Mouse (Mus musculus) mouse embryonic stem cell (cell line): Measurements from ENCODE around the gene Nr1h2.

Source experiments
- in situ Hi-C, 2 experiments: fragments of 300-500 bp; cut with MboI; formaldehyde crosslinking; loops; 1 replicate in 1 of 2; 3 replicates in 1 of 2; pipeline ENCODE4 v1.14.3; 2019 to 2020; ENCODE audit warnings: low sequenced_read_pairs in 2 of 2, low pct_unique_long_range_greater_than_20kb in 1 of 2, mixed read lengths in 1 of 2; ENCODE audit not compliant: unreplicated experiment in 1 of 2

Gene Nr1h2

GRCm38 (mm10) chr7:44523056-44523455 is 30.7 kb downstream of the Nr1h2 start:
- in situ Hi-C loops = no loop called here

- in situ Hi-C loops = no loop called here
Observed at GRCm38 (mm10) chr7:44521710-44522109, 32.0 kb downstream of the Nr1h2 start.

GRCm38 (mm10) chr7:44520990-44521389 is 32.8 kb downstream of the Nr1h2 start:
- in situ Hi-C loops = no loop called here

GRCm38 (mm10) chr7:44519240-44519913 is 34.4 kb downstream of the Nr1h2 start:
- in situ Hi-C loops = loop anchor here in 1 of 2 experiments (5.0 kb wide), 1 partner anchor 43 kb away; no protein-coding TSS in a partner anchor

GRCm38 (mm10) chr7:44507491-44507890 is 46.3 kb downstream of the Nr1h2 start:
- in situ Hi-C loops = loop anchor here in 1 of 2 experiments (5.0 kb wide), 1 partner anchor 135 kb away; no protein-coding TSS in a partner anchor

GRCm38 (mm10) chr7:44501563-44502115 is 52.1 kb downstream of the Nr1h2 start:
- in situ Hi-C loops = no loop called here

- in situ Hi-C loops = no loop called here
Observed at GRCm38 (mm10) chr7:44500046-44500445, 53.7 kb downstream of the Nr1h2 start.
